ENCODE assay signal across 18 mouse cellular contexts in the genomic region with DNA sequence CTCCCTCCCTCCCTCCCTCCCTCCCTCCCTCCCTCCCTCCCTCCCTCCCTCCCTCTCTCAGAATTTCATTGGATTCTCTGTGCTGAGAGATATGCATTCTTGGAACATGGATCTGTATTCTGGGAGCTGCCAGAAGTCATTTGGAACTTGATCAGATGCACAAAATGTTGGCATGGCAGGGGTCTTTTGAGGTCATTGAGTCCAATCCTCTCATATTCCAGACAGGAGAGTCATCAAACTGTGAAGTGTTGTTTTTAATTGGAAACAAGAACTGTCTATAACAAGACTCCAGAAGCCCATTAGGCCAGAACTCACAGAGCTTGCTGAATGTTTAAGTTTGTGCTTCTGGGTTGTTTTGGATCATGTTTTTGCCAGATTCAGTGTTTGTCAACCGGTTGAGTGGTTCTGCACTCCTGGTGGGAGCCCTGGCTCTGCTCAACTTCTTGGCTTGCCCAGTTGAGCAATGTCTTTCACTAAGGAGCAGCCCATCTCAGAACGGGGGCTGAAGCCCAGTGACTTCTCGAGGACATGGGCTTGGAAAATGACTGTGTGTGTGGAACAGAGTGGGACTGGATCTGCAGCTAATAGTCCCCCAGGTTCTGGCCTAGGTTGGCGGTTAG.
DNase-seq lines count a peak whose midpoint lies in the region; TF ChIP-seq lines count a peak whose summit lies in the region.
"Had no signal": no experiment of that assay in that cellular context is flagged by ENCODE, and none has a peak within 500 bp of the region (broad histone marks: within the 10 kb centered on the region; RNA-seq: fewer than 3 reads in every experiment).

No protein-coding gene starts in this region.

- no peak for TF ChIP-seq CTCF in left cerebral cortex, adult 2 months (IDR thresholded peaks at IDR 0.05)

- intact Hi-C loops in left cerebral cortex, postnatal 4 days (cut with DNase I): no loop called here
- intact Hi-C loops in left cerebral cortex, adult 2 months (cut with DNase I): no loop called here

- DNase-seq in cerebellum, postnatal 10 days: peak; percentile 75 to 83
- DNase-seq in cerebellum, postnatal 36 days: no peak
- DNase-seq in heart, adult 11 months: peak; percentile 72
- DNase-seq in heart, postnatal 4 days: no peak
- DNase-seq in left cerebral cortex, postnatal 4 days: peak; percentile 38
- DNase-seq in left cerebral cortex, adult 2 months (ENCODE audit: extremely low spot score in 1 of 2, low spot score in 2 of 2): no peak
- DNase-seq: adrenal gland, postnatal 10 days; adrenal gland, postnatal 36 days; cerebellum, adult 18-20 months; cerebellum, adult 9-10 months; gastrocnemius, postnatal 10 days; gastrocnemius, postnatal 36 days; kidney, adult 18-20 months had no signal

- H3K4me3 ChIP-seq in left cerebral cortex, adult 2 months: no peak overlapping the region
- H3K4me3 ChIP-seq: embryonic facial prominence, embryonic 12.5 days; embryonic facial prominence, embryonic 15.5 days; hindbrain, embryonic 10.5 days; intestine, embryonic 15.5 days had no signal

- H3K27ac ChIP-seq in left cerebral cortex, adult 2 months: no peak overlapping the region
- H3K27ac ChIP-seq: embryonic facial prominence, embryonic 12.5 days; embryonic facial prominence, embryonic 15.5 days; hindbrain, embryonic 10.5 days; hindbrain, embryonic 14.5 days; intestine, embryonic 15.5 days had no signal

Comparison
In these comparisons a context has a peak if more than half of its experiments do, and no peak if none do; other contexts are left out.
1. DNase-seq: peak in cerebellum, postnatal 10 days (2 of 2), heart, adult 11 months (single experiment) and left cerebral cortex, postnatal 4 days (single experiment); none in cerebellum, postnatal 36 days (0 of 2), heart, postnatal 4 days (single experiment) and left cerebral cortex, adult 2 months (0 of 2).